Mouse (Mus musculus) left cerebral cortex, postnatal 14 days (tissue): ENCODE data around the gene Fam110c. TPM values are rescaled to one million over a fixed set of nuclear protein-coding genes. Genes with fewer than 3 reads are reported as not detected.

Experiments used
- DNase-seq, 2 experiments: peaks; one replicate each; pipeline ENCODE4 v3.0.0; 2021 to 2022; ENCODE audit warnings: low spot score in 2 of 2, mixed read lengths in 1 of 2
- intact Hi-C: fragments of 180-260 bp; cut with DNase I; formaldehyde crosslinking; loops from one replicate; pipeline ENCODE4 v1.15.1; 2025
- total RNA-seq, 2 experiments: library from RNA; stranded (reverse); gene quantifications; 2 replicates each; pipeline ENCODE4 v1.2.3; 2021

Fam110c gene
- total RNA-seq, 2 experiments from 2014 or later, result not detected

DNA sequence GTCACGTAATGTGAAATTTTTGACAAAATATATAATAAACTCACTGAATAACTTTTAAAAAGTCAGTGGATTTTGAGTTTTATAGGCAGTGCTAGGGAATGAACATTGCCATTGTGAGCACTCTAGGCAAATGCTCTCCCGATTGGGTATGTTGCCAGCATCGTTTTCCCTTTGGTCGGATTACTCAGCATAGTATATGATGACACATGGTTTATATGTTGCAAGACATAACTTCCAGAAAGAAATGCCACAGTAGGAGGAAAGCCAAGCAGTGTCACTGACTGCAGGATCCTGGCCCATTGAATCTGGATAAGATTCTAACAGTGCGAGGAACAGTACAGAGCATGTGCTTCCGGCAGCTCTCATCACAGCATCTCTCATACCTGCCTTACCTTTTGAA is 23.5 kb downstream of the Fam110c start:
- DNase-seq, result no peak
- intact Hi-C loops, result no loop called here

DNA sequence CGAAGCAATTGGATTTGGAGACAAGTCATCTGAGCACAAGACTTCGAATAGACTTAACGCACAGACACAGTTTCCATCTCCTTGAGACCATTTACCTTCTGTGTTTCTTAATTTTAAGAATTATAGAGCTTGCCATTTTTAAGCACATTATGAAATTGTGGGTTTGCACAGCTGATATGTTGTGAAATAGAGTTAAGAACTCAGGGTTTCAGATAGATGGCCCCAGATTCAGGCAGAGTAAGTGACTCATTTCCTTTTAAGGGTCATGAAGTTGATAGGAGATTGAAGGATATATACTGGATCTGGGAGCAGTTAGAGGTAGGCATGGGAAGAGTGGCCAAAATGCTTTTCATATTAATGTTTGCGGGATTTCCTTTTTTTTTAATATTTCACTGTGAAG is 27.5 kb downstream of the Fam110c start:
- no peak for DNase-seq
- intact Hi-C loops, result no loop called here

DNA sequence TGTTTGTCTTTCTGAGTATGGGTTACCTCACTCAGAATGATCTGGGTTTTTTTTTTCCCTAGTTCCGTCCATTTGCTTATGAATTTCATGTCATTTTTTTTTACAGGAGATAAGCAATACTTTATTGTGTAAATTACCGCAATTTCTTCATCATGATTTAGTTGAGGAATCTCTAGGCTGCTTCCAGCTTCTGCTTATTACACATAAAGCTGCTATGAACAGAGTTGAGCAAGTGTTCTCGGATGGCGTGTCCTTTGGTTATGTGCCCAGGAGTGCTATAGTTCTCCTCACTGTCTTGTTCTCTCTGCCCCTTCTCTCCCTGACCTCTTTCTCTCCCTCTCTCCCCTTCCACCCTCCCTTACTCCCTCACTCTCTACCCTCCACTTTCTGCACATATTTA is 28.2 kb downstream of the Fam110c start:
- DNase-seq, result no peak
- intact Hi-C loops, result no loop called here

DNA sequence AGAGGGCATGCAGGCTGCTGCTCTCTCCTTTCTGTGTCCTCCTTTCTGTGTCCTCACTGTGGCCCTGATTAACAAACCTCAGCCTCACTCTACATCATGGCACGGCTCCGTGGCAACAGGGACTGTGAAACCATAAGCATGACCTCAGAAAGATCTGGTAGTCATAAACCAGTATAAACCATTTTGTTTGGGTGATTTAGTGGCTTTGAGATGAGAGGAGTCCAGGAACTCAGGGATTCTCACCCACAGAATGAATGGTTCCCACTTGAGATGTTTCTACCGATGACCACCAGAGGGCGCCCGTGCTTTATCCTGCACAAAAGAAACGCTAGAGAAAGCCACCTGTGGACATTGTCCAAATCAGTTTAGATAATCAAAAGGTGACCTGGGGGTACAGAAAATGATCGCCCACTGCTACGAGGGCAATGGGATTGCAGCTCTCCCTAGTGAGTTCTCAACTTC is 42.4 kb downstream of the Fam110c start:
- peak; percentile 43 to 74 for DNase-seq
- intact Hi-C loops, result loop anchor here (5.0 kb wide), 1 partner anchor 206 kb away; no protein-coding TSS in a partner anchor

DNA sequence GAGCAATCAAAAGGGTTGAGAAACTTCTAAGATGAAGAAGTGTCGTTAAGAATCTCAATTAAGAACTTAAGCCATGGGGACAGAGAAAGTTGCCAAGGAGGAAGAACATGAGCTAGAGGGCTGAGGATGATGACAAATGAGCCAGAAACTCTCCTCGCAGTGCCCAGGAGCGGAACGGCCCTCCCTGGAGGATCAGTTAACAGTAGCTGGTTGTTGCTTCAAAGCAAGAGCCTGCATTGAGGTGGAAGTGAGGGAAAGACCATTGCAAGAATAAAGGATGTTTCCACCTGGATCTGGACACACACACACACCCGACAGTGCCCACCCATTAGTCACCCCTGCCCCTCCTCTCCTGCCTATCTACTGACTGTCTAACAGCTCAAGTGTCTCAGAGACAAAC is 46.9 kb downstream of the Fam110c start:
- DNase-seq, result no peak
- intact Hi-C loops, result no loop called here

DNA sequence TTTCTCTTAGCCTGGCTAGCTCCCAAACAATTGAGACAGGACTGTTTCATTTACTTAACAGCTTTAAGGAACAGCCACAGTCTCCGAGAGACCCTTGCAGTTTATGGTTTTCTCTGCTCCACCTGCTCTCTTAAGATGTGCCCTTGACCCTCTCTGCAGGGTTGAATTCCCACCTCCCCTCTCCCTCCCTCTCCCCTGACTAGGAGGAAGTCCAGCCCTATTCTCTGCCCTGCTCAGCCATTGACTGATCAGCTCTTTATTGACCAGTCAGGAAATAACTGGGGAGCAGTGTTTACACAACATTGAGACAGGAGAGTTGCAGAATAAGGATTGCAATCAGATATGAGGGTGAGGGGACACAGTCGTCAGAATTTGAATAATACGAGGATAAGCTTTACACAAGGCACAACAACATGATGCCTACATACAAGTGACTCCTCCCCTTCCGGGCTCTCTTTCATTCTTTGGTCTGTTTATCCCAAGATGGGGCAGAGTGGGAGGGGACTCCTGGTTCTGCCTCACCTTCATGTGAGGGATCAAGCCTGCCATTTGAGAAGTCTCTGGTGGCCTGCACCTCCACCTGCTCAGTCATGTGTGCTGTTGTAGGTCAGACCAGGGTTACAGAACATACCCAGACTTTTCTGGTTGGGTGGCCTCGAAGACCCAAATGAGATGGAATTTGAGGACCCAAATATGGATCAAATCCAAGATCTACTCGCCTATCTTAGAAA is 49.4 kb downstream of the Fam110c start:
- intact Hi-C loops, result no loop called here
- DNase-seq, result no peak

DNA sequence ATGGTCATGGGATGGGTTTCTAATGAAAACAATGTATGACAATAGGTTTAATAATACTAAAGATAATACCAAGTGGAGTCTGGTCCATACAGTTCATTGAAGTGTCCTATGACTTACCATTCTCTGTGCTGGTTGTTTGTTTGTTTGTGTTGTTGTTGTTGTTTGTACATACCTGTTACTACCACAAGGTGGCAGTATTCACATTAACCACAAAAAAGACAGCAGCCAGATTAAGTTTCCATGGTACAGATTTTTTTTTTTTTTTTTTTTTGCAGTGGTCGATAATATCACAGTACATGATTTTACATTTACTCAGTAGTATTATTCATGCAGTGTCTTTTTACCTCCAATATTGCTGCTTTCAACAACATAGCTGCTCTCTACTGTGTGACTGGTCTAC is 52.4 kb downstream of the Fam110c start:
- DNase-seq, result no peak
- intact Hi-C loops, result no loop called here

DNA sequence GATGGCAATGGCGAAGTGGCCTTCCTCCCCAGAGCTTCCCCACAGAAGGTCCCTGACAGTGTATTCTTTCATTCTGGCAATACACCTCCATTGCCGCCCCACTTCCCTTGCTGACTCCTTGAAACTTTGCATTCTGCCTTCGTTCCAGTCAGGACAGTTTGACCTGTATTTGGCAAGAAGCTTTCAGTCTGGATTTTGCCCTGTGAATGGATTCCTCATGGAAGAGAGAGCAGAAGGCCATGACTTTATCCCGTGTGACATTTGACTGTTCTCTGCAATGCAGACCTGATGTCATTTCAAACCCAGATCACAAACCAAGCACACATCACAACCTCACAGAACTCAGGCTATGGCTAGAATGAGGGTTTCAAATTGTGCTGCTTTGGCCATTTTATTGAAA is 55.9 kb downstream of the Fam110c start:
- no peak for DNase-seq
- intact Hi-C loops, result no loop called here

Other genes with a start within 250 kb of the Fam110c start
- gene Alkal2, start 189.5 kb upstream of the Fam110c start, total RNA-seq, result 1 to 10 TPM; 1.7 to 3.4 TPM
- 10 to 100 TPM; 51.2 to 54.3 TPM for gene Acp1, start 162.3 kb upstream of the Fam110c start, total RNA-seq
- 10 to 100 TPM; 14.4 to 16.8 TPM for gene Sh3yl1, start 162.2 kb upstream of the Fam110c start, total RNA-seq
- not detected for gene Gm6993, start 166.9 kb downstream of the Fam110c start, total RNA-seq
- gene Lamb1, start 191.4 kb downstream of the Fam110c start, total RNA-seq, result 10 to 100 TPM; 26.2 to 28.1 TPM